Mouse (Mus musculus): ENCODE results near the gene Tas2r143. TPM values are rescaled to one million over a fixed set of nuclear protein-coding genes. Genes with fewer than 3 reads are reported as not detected.

Tas2r143 gene
- total RNA-seq, 4 experiments from 2014 or later = not detected

GRCm38 (mm10) chr6:42397041-42397657 lies 2.9 kb upstream of the Tas2r143 start:
- no peak for DNase-seq (ENCODE audit: low spot score in 2 of 2)

GRCm38 (mm10) chr6:42398285-42398684 lies 1.8 kb upstream of the Tas2r143 start:
- DNase-seq (ENCODE audit: low spot score in 2 of 2) = no peak

GRCm38 (mm10) chr6:42398998-42399397 lies 1.0 kb upstream of the Tas2r143 start:
- DNase-seq (ENCODE audit: low spot score in 2 of 2) = no peak

- DNase-seq (ENCODE audit: low spot score in 2 of 2) = no peak
Observed at GRCm38 (mm10) chr6:42405134-42405533, 5.1 kb downstream of the Tas2r143 start, which contains the start of gene Tas2r135. Tas2r135 (plus strand) TSS chr6:42405434.

GRCm38 (mm10) chr6:42419443-42419842 lies 19.4 kb downstream of the Tas2r143 start:
- DNase-seq (ENCODE audit: low spot score in 2 of 2) = no peak

GRCm38 (mm10) chr6:42421439-42421838 lies 21.4 kb downstream of the Tas2r143 start:
- no peak for DNase-seq (ENCODE audit: low spot score in 2 of 2)

- no peak for DNase-seq (ENCODE audit: low spot score in 2 of 2)
Observed at GRCm38 (mm10) chr6:42424472-42424871, 24.4 kb downstream of the Tas2r143 start.

- no peak for DNase-seq (ENCODE audit: low spot score in 2 of 2)
Observed at GRCm38 (mm10) chr6:42426337-42426736, 26.3 kb downstream of the Tas2r143 start.

- DNase-seq (ENCODE audit: low spot score in 2 of 2) = no peak
Observed at GRCm38 (mm10) chr6:42433554-42433953, 33.5 kb downstream of the Tas2r143 start.

GRCm38 (mm10) chr6:42434446-42434845 lies 34.4 kb downstream of the Tas2r143 start, which contains the start of gene Tas2r126:
Tas2r126 (plus strand) TSS chr6:42434535.
- no peak for DNase-seq (ENCODE audit: low spot score in 2 of 2)

- no peak for DNase-seq (ENCODE audit: low spot score in 2 of 2)
Observed at GRCm38 (mm10) chr6:42435490-42435889, 35.5 kb downstream of the Tas2r143 start.

GRCm38 (mm10) chr6:42441395-42441794 lies 41.4 kb downstream of the Tas2r143 start:
- DNase-seq (ENCODE audit: low spot score in 2 of 2) = no peak

- DNase-seq (ENCODE audit: low spot score in 2 of 2) = no peak
Observed at GRCm38 (mm10) chr6:42444491-42444890, 44.5 kb downstream of the Tas2r143 start.

- no peak for DNase-seq (ENCODE audit: low spot score in 2 of 2)
Observed at GRCm38 (mm10) chr6:42447381-42447780, 47.3 kb downstream of the Tas2r143 start.

Other genes with a start within 250 kb of the Tas2r143 start
- gene Tas2r144, start 184.9 kb upstream of the Tas2r143 start, total RNA-seq (2022) = not detected
- gene Gstk1, start 154.3 kb upstream of the Tas2r143 start, total RNA-seq (2022) = 10 to 100 TPM; 11.3 to 13.8 (median 11.7) TPM
- not detected for gene Tmem139, start 138.3 kb upstream of the Tas2r143 start, total RNA-seq (2022)
- gene Casp2, start 135.3 kb upstream of the Tas2r143 start, total RNA-seq (2022) = 10 to 100 TPM; 20.7 to 22.6 (median 22.0) TPM
- 1 to 10 TPM; 4.3 to 4.8 (median 4.4) TPM for gene Clcn1, start 113.6 kb upstream of the Tas2r143 start, total RNA-seq (2022)
- 100 to 1,000 TPM; 112 to 128 (median 121) TPM for gene Fam131b, start 75.6 kb upstream of the Tas2r143 start, total RNA-seq (2022)
- 10 to 100 TPM; 42.1 to 50.3 (median 47.5) TPM for gene Zyx, start 50.6 kb upstream of the Tas2r143 start, total RNA-seq (2022)
- under 1 TPM in 3 of 4 experiments, not detected in 1; 0.23 to 0.68 (median 0.28) TPM for gene Epha1, start 27.0 kb upstream of the Tas2r143 start, total RNA-seq (2022)
- gene Tas2r135, start 5.2 kb downstream of the Tas2r143 start, total RNA-seq (2022) = not detected
- not detected for gene Tas2r126, start 34.3 kb downstream of the Tas2r143 start, total RNA-seq (2022)
- gene Olfr458, start 65.0 kb downstream of the Tas2r143 start, total RNA-seq (2022) = not detected
- not detected for gene Olfr457, start 76.1 kb downstream of the Tas2r143 start, total RNA-seq (2022)
- not detected for gene Olfr456, start 87.0 kb downstream of the Tas2r143 start, total RNA-seq (2022)
- gene Olfr455, start 147.3 kb downstream of the Tas2r143 start, total RNA-seq (2022) = not detected
- gene Tcaf3, start 197.5 kb downstream of the Tas2r143 start, total RNA-seq (2022) = not detected
- under 1 TPM; 0.40 to 0.91 (median 0.58) TPM for gene Tcaf2, start 245.0 kb downstream of the Tas2r143 start, total RNA-seq (2022)

All from left cerebral cortex, adult 8-10 months (tissue).